Mouse (Mus musculus): ENCODE results near the gene Rhbdf2. TPM values are rescaled to one million over a fixed set of nuclear protein-coding genes. Genes with fewer than 3 reads are reported as not detected.
A peak's percentile ranks its signal among the peaks of the same experiment; 100 is the strongest.

Gene Rhbdf2
- polyA plus RNA-seq, 1 experiment: 22.5 TPM

- no peak for DNase-seq (ENCODE audit: low read depth, low spot score)
- 54% methylated on average over 13 of the region's 13 CpGs for WGBS
Observed at GRCm38 (mm10) chr11:116661291-116661947, 34.6 kb upstream of the Rhbdf2 start.

- 83% methylated on average over 9 of the region's 9 CpGs for WGBS
- DNase-seq (ENCODE audit: low read depth, low spot score): no peak
Observed at GRCm38 (mm10) chr11:116660181-116660580, 33.4 kb upstream of the Rhbdf2 start.

GRCm38 (mm10) chr11:116659027-116659621 lies 32.3 kb upstream of the Rhbdf2 start:
- DNase-seq (ENCODE audit: low read depth, low spot score): no peak
- WGBS: 83% methylated on average over 15 of the region's 15 CpGs

- no peak for DNase-seq (ENCODE audit: low read depth, low spot score)
- 73% methylated on average over 10 of the region's 10 CpGs for WGBS
Observed at GRCm38 (mm10) chr11:116658238-116658637, 31.4 kb upstream of the Rhbdf2 start.

GRCm38 (mm10) chr11:116657311-116658223 lies 30.7 kb upstream of the Rhbdf2 start:
- peak; percentile 76 for DNase-seq (ENCODE audit: low read depth, low spot score)
- 11% methylated on average over 22 of the region's 22 CpGs for WGBS

- WGBS: 71% methylated on average over 16 of the region's 16 CpGs
- no peak for DNase-seq (ENCODE audit: low read depth, low spot score)
Observed at GRCm38 (mm10) chr11:116656348-116657191, 29.8 kb upstream of the Rhbdf2 start.

- no peak for DNase-seq (ENCODE audit: low read depth, low spot score)
Observed at GRCm38 (mm10) chr11:116654255-116654821, 27.5 kb upstream of the Rhbdf2 start, which contains the start of gene Cygb. Cygb (minus strand) TSS chr11:116654313.

GRCm38 (mm10) chr11:116653709-116654221 lies 26.9 kb upstream of the Rhbdf2 start:
- no peak for DNase-seq (ENCODE audit: low read depth, low spot score)
- WGBS: under 1% methylated on average over 47 of the region's 47 CpGs

More at GRCm38 (mm10) chr11:116654255-116654821, 27.5 kb upstream of the Rhbdf2 start, which contains the start of gene Cygb:
- 8% methylated on average over 28 of the region's 28 CpGs for WGBS

GRCm38 (mm10) chr11:116653234-116653633 lies 26.4 kb upstream of the Rhbdf2 start, which contains the start of gene Prcd:
Prcd (plus strand) TSS chr11:116653534.
- 14% methylated on average over 10 of the region's 10 CpGs for WGBS
- no peak for DNase-seq (ENCODE audit: low read depth, low spot score)

- whole genome bisulfite sequencing: 78% methylated on average over 25 of the region's 25 CpGs
Observed at GRCm38 (mm10) chr11:116652330-116653098, 25.7 kb upstream of the Rhbdf2 start.

GRCm38 (mm10) chr11:116651339-116651738 lies 24.5 kb upstream of the Rhbdf2 start:
- no peak for DNase-seq (ENCODE audit: low read depth, low spot score)
- WGBS: 76% methylated on average over 8 of the region's 8 CpGs

More at GRCm38 (mm10) chr11:116652330-116653098, 25.7 kb upstream of the Rhbdf2 start:
- no peak for DNase-seq (ENCODE audit: low read depth, low spot score)

GRCm38 (mm10) chr11:116650811-116651210 lies 24.0 kb upstream of the Rhbdf2 start:
- 77% methylated on average over 8 of the region's 8 CpGs for WGBS
- DNase-seq (ENCODE audit: low read depth, low spot score): no peak

- 82% methylated on average over 13 of the region's 13 CpGs for WGBS
- no peak for DNase-seq (ENCODE audit: low read depth, low spot score)
Observed at GRCm38 (mm10) chr11:116649711-116650337, 23.0 kb upstream of the Rhbdf2 start.

GRCm38 (mm10) chr11:116648976-116649375 lies 22.2 kb upstream of the Rhbdf2 start:
- no peak for DNase-seq (ENCODE audit: low read depth, low spot score)
- 75% methylated on average over 10 of the region's 10 CpGs for WGBS

- WGBS: 54% methylated on average over 18 of the region's 18 CpGs
- DNase-seq (ENCODE audit: low read depth, low spot score): no peak
Observed at GRCm38 (mm10) chr11:116648213-116648921, 21.5 kb upstream of the Rhbdf2 start.

GRCm38 (mm10) chr11:116647340-116647991 lies 20.6 kb upstream of the Rhbdf2 start:
- DNase-seq (ENCODE audit: low read depth, low spot score): no peak
- WGBS: 59% methylated on average over 11 of the region's 11 CpGs

Measured in large intestine, adult 2 months (tissue).